Mouse (Mus musculus) midbrain, postnatal 0 days (tissue): Measurements from ENCODE around the gene Nlgn1. TPM values are rescaled to one million over a fixed set of nuclear protein-coding genes. Genes with fewer than 3 reads are reported as not detected.

Experiments
- ATAC-seq: fragments of 200-750 bp; cut with Nextera tagmentation; 2 replicates; pipeline ENCODE4 v1.8.0; 2017; ENCODE audit warnings: moderate number of reproducible peaks, mild to moderate bottlenecking, moderate TSS enrichment, moderate library complexity; ENCODE audit not compliant: low FRiP score
- DNase-seq: peaks from one replicate; pipeline ENCODE4 v3.0.0-alpha.2; 2015; ENCODE audit warnings: low spot score
- H3K27ac ChIP-seq: fragments of 300-500 bp; sonication (generic); 2 replicates; pipeline ENCODE4 v1.5.1; 2014; ENCODE audit warnings: low read depth, mild to moderate bottlenecking, low read length, mixed read lengths
- H3K27me3 ChIP-seq: fragments of 300-500 bp; sonication (generic); 2 replicates; pipeline ENCODE4 v1.6.1; 2014; ENCODE audit warnings: low read length, control low read depth, mixed read lengths; ENCODE audit not compliant: insufficient read depth
- H3K36me3 ChIP-seq: fragments of 300-500 bp; sonication (generic); 2 replicates; pipeline ENCODE4 v1.6.1; 2014; ENCODE audit warnings: low read length, control low read depth, mixed read lengths; ENCODE audit not compliant: insufficient read depth
- H3K4me1 ChIP-seq: fragments of 300-500 bp; sonication (generic); 2 replicates; pipeline ENCODE4 v1.6.1; 2014; ENCODE audit warnings: mild to moderate bottlenecking, control low read depth, antibody characterized with exemption, low read length, mixed read lengths; ENCODE audit not compliant: insufficient read depth
- H3K4me2 ChIP-seq: fragments of 300-500 bp; sonication (generic); 2 replicates; pipeline ENCODE4 v1.6.1; 2014; ENCODE audit warnings: low read depth, mild to moderate bottlenecking, low read length, mixed read lengths; ENCODE audit not compliant: poor library complexity, severe bottlenecking
- H3K4me3 ChIP-seq: fragments of 300-500 bp; sonication (generic); 2 replicates; pipeline ENCODE4 v1.5.1; 2014; ENCODE audit warnings: low read depth, mild to moderate bottlenecking, low read length, moderate library complexity
- H3K9ac ChIP-seq: fragments of 300-500 bp; sonication (generic); replicated peaks from 2 replicates; pipeline ENCODE4 v1.6.1; 2014; ENCODE audit warnings: mild to moderate bottlenecking, low read length, moderate library complexity, mixed read lengths; ENCODE audit not compliant: poor library complexity, severe bottlenecking
- H3K9me3 ChIP-seq: fragments of 300-500 bp; sonication (generic); 2 replicates; pipeline ENCODE4 v1.6.1; 2016; ENCODE audit warnings: low read length, control low read depth
- CTCF ChIP-seq: IDR thresholded peaks from 2 replicates; pipeline ENCODE4 v1.5.1; 2016; ENCODE audit warnings: antibody characterized with exemption, mild to moderate bottlenecking
- WGBS: fragments of 180-500 bp; shearing (Covaris S2); extraction: QIAGEN DNeasy Blood & Tissue Kit; methylation state at CpG from one replicate; pipeline ENCODE4 v1.1.7; 2014; 5-methylcytosine and 5-hydroxymethylcytosine counted together
- polyA plus RNA-seq: library from polyadenylated mRNA; unstranded; fragments of >200 nt; fragmentation: Nextera tagmentation; extraction: Ambion mirVana; gene quantifications from 2 replicates; pipeline ENCODE4 v1.2.1, GENCODE M21; 2015
- total RNA-seq: library from RNA; depleted of rRNA; stranded (reverse); fragments of >200 nt; gene quantifications from 2 replicates; pipeline ENCODE4 v1.2.3, GENCODE M21; 2014

Nlgn1 gene
- total and polyA plus RNA-seq, 2 experiments from 2014 or later: 40.8 to 87.9 TPM

- H3K4me3 ChIP-seq: 0 out of 2 replicates have a peak overlapping the region, but pooled peaks have one; percentile 3
These were observed 197.2 kb downstream of the Nlgn1 start for GRCm38 (mm10) chr3:26134839-26135651.

GRCm38 (mm10) chr3:26130919-26131318, 201.3 kb downstream of the Nlgn1 start:
- 81% methylated on average over 2 of the region's 2 CpGs for WGBS
- Histone ChIP-seq H3K27ac (no peak overlapping the region), H3K27me3 (no peaks in the 10 kb centered on the region), H3K36me3 (peaks cover 2% of the 10 kb centered on the region; the same call in 1 of the 2 replicates), H3K9ac (no peak overlapping the region), H3K4me1 (0 out of 2 replicates have a peak, but pooled peaks cover 3% of the 10 kb centered on the region), H3K4me3 (no peak overlapping the region), H3K4me2 (no peak overlapping the region), H3K9me3 (no peaks in the 10 kb centered on the region)
- no peak for ATAC-seq
- no peak for DNase-seq
- no peak for TF ChIP-seq CTCF

More at GRCm38 (mm10) chr3:26134839-26135651, 197.2 kb downstream of the Nlgn1 start:
- H3K36me3 ChIP-seq: peaks cover 2% of the 10 kb centered on the region; the same call in 1 of the 2 replicates
- H3K9ac ChIP-seq: 0 out of 2 replicates have a peak overlapping the region, but pooled peaks have one; percentile 24
- 0 out of 2 replicates have a peak, but pooled peaks cover 3% of the 10 kb centered on the region for H3K4me1 ChIP-seq
- H3K27me3 ChIP-seq: no peaks in the 10 kb centered on the region
- H3K9me3 ChIP-seq: no peaks in the 10 kb centered on the region
- TF ChIP-seq CTCF: no peak
- no peak for ATAC-seq
- peak; percentile 26 for DNase-seq
- no peak overlapping the region for H3K27ac ChIP-seq
- whole genome bisulfite sequencing: 11% methylated on average over 9 of the region's 9 CpGs
- H3K4me2 ChIP-seq: peak overlapping the region; percentile 23

GRCm38 (mm10) chr3:26129455-26129854, 202.8 kb downstream of the Nlgn1 start:
- peaks cover 2% of the 10 kb centered on the region; the same call in 1 of the 2 replicates for H3K36me3 ChIP-seq
- H3K27ac ChIP-seq: no peak overlapping the region
- H3K27me3 ChIP-seq: no peaks in the 10 kb centered on the region
- H3K4me3 ChIP-seq: no peak overlapping the region
- no peak overlapping the region for H3K9ac ChIP-seq
- no peak for TF ChIP-seq CTCF
- no peaks in the 10 kb centered on the region for H3K4me1 ChIP-seq
- H3K9me3 ChIP-seq: no peaks in the 10 kb centered on the region
- 57% methylated on average over 6 of the region's 6 CpGs for WGBS
- ATAC-seq: no peak
- H3K4me2 ChIP-seq: no peak overlapping the region
- no peak for DNase-seq

GRCm38 (mm10) chr3:26117071-26117470, 215.2 kb downstream of the Nlgn1 start:
- 90% methylated on average over 1 of the region's 1 CpGs for WGBS

GRCm38 (mm10) chr3:26106361-26106760, 225.9 kb downstream of the Nlgn1 start:
- H3K36me3 ChIP-seq: no peaks in the 10 kb centered on the region
- WGBS: 75% methylated on average over 7 of the region's 7 CpGs
- no peak overlapping the region for H3K27ac ChIP-seq
- no peak for ATAC-seq
- H3K9me3 ChIP-seq: no peaks in the 10 kb centered on the region
- no peak for TF ChIP-seq CTCF
- no peaks in the 10 kb centered on the region for H3K27me3 ChIP-seq
- H3K9ac ChIP-seq: no peak overlapping the region
- DNase-seq: no peak
- no peaks in the 10 kb centered on the region for H3K4me1 ChIP-seq
- no peak overlapping the region for H3K4me3 ChIP-seq
- no peak overlapping the region for H3K4me2 ChIP-seq

More at GRCm38 (mm10) chr3:26117071-26117470, 215.2 kb downstream of the Nlgn1 start:
- Histone ChIP-seq H3K4me2 (no peak overlapping the region), H3K27me3 (no peaks in the 10 kb centered on the region), H3K4me3 (no peak overlapping the region), H3K9ac (no peak overlapping the region), H3K36me3 (no peaks in the 10 kb centered on the region), H3K4me1 (no peaks in the 10 kb centered on the region), H3K9me3 (no peaks in the 10 kb centered on the region), H3K27ac (no peak overlapping the region)
- DNase-seq (peak; percentile 53), ATAC-seq (no peak)
- TF ChIP-seq CTCF: no peak

GRCm38 (mm10) chr3:26105528-26105927, 226.7 kb downstream of the Nlgn1 start:
- ATAC-seq (no peak), DNase-seq (no peak)

More at GRCm38 (mm10) chr3:26105528-26105927, 226.7 kb downstream of the Nlgn1 start:
- no peak overlapping the region for H3K4me3 ChIP-seq
- no peaks in the 10 kb centered on the region for H3K4me1 ChIP-seq
- no peak for TF ChIP-seq CTCF
- H3K9ac ChIP-seq: no peak overlapping the region
- H3K27ac ChIP-seq: no peak overlapping the region
- no peaks in the 10 kb centered on the region for H3K27me3 ChIP-seq
- 57% methylated on average over 3 of the region's 3 CpGs for WGBS
- no peaks in the 10 kb centered on the region for H3K36me3 ChIP-seq
- no peak overlapping the region for H3K4me2 ChIP-seq
- no peaks in the 10 kb centered on the region for H3K9me3 ChIP-seq
